Mouse (Mus musculus): ENCODE results near the gene Acot1. TPM values are rescaled to one million over a fixed set of nuclear protein-coding genes. Genes with fewer than 3 reads are reported as not detected.
"Not testable (repeated sequence)": the region's sequence is repeated elsewhere in the genome, so short reads cannot be mapped to it uniquely, and the experiment has no call there.

Gene Acot1
- polyA plus RNA-seq, 1 experiment from 2014 or later, result 35.0 TPM

GRCm38 (mm10) chr12:84023052-84023745, 13.9 kb downstream of the Acot1 start:
- DNase-seq (ENCODE audit: low read depth, low spot score) (no peak), ATAC-seq (no peak)
- in situ Hi-C loops (cut with MboI; ENCODE audit: low pct_unique_long_range_greater_than_20kb), result no loop called here
- no peak for TF ChIP-seq CTCF (IDR thresholded peaks at IDR 0.05)
- H3K27me3 ChIP-seq, result no peaks in the 10 kb centered on the region
- CTCF ChIA-PET, result no interaction called here
- POLR2A ChIA-PET, result interaction anchor here (0.9 kb wide), 1 partner anchor 29 kb away, joined by 3 read pairs; the partner anchor contains the start of gene Acot3

GRCm38 (mm10) chr12:84025888-84026287, 16.6 kb downstream of the Acot1 start:
- DNase-seq (ENCODE audit: low read depth, low spot score), result no peak
- ChIA-PET CTCF (no interaction called here), POLR2A (no interaction called here)
- no peak for ATAC-seq
- TF ChIP-seq CTCF (IDR thresholded peaks at IDR 0.05), result no peak
- H3K27me3 ChIP-seq, result no peaks in the 10 kb centered on the region
- in situ Hi-C loops (cut with MboI; ENCODE audit: low pct_unique_long_range_greater_than_20kb), result loop anchor here (5.0 kb wide), 1 partner anchor 54 kb away; no protein-coding TSS in a partner anchor

GRCm38 (mm10) chr12:84028328-84028727, 19.0 kb downstream of the Acot1 start:
- DNase-seq (ENCODE audit: low read depth, low spot score); ATAC-seq; H3K27me3 ChIP-seq; CTCF ChIA-PET: not testable (repeated sequence)
- POLR2A ChIA-PET, result interaction anchor here (1.0 kb wide), 1 partner anchor 154 kb away, joined by 3 read pairs; no protein-coding TSS in a partner anchor
- in situ Hi-C loops (cut with MboI; ENCODE audit: low pct_unique_long_range_greater_than_20kb), result loop anchor here (5.0 kb wide), 1 partner anchor 56 kb away; no protein-coding TSS in a partner anchor

- H3K27me3 ChIP-seq; DNase-seq (ENCODE audit: low read depth, low spot score); POLR2A ChIA-PET; ATAC-seq; CTCF ChIA-PET: not testable (repeated sequence)
- in situ Hi-C loops (cut with MboI; ENCODE audit: low pct_unique_long_range_greater_than_20kb), result loop anchor here (5.0 kb wide), 1 partner anchor 57 kb away; no protein-coding TSS in a partner anchor
Measured at GRCm38 (mm10) chr12:84029043-84029442, 19.8 kb downstream of the Acot1 start.

- H3K27me3 ChIP-seq, result no peaks in the 10 kb centered on the region
- DNase-seq (ENCODE audit: low read depth, low spot score), result peak; percentile 31
- ChIA-PET CTCF (interaction anchor here (0.7 to 2.2 kb wide), 10 partner anchors 9 to 161 kb away, joined by 3 to 15 read pairs (median 4); partner anchors contain the start of gene Acot2), POLR2A (interaction anchor here (1.0 kb wide), 2 partner anchors 43 to 102 kb away, joined by 3 read pairs; partner anchors contain the start of gene Acot2)
- peak; percentile 57 for ATAC-seq
- peak; percentile 79 for TF ChIP-seq CTCF (IDR thresholded peaks at IDR 0.05)
- in situ Hi-C loops (cut with MboI; ENCODE audit: low pct_unique_long_range_greater_than_20kb), result no loop called here
Measured at GRCm38 (mm10) chr12:84030659-84031332, 21.5 kb downstream of the Acot1 start.

GRCm38 (mm10) chr12:84032854-84033253, 23.6 kb downstream of the Acot1 start:
- CTCF ChIA-PET, result interaction anchor here (1.2 to 2.4 kb wide), 2 partner anchors 9 to 61 kb away, joined by 3 to 7 read pairs; no protein-coding TSS in a partner anchor
- POLR2A ChIA-PET, result no interaction called here
- in situ Hi-C loops (cut with MboI; ENCODE audit: low pct_unique_long_range_greater_than_20kb), result no loop called here
- no peak for DNase-seq (ENCODE audit: low read depth, low spot score)
- ATAC-seq, result no peak
- H3K27me3 ChIP-seq, result no peaks in the 10 kb centered on the region
- TF ChIP-seq CTCF (IDR thresholded peaks at IDR 0.05), result no peak

- DNase-seq (ENCODE audit: low read depth, low spot score); POLR2A ChIA-PET; H3K27me3 ChIP-seq; in situ Hi-C loops (cut with MboI; ENCODE audit: low pct_unique_long_range_greater_than_20kb); ATAC-seq: not testable (repeated sequence)
- CTCF ChIA-PET, result interaction anchor here (1.2 to 2.4 kb wide), 2 partner anchors 8 to 61 kb away, joined by 3 to 7 read pairs; no protein-coding TSS in a partner anchor
Measured at GRCm38 (mm10) chr12:84033302-84033701, 24.0 kb downstream of the Acot1 start.

GRCm38 (mm10) chr12:84034108-84034507, 24.8 kb downstream of the Acot1 start:
- ChIA-PET CTCF (interaction anchor here (2.4 kb wide), 1 partner anchor 62 kb away, joined by 7 read pairs; no protein-coding TSS in a partner anchor), POLR2A (no interaction called here)
- ATAC-seq, result no peak
- TF ChIP-seq CTCF (IDR thresholded peaks at IDR 0.05), result no peak
- no peak for DNase-seq (ENCODE audit: low read depth, low spot score)
- in situ Hi-C loops (cut with MboI; ENCODE audit: low pct_unique_long_range_greater_than_20kb), result no loop called here
- no peaks in the 10 kb centered on the region for H3K27me3 ChIP-seq

GRCm38 (mm10) chr12:84038241-84038640, 29.0 kb downstream of the Acot1 start, which contains the start of gene Acot4:
TSS of gene Acot4 (plus strand) at chr12:84038379.
- in situ Hi-C loops (cut with MboI; ENCODE audit: low pct_unique_long_range_greater_than_20kb); ATAC-seq; H3K27me3 ChIP-seq; POLR2A ChIA-PET; DNase-seq (ENCODE audit: low read depth, low spot score); CTCF ChIA-PET: not testable (repeated sequence)

- in situ Hi-C loops (cut with MboI; ENCODE audit: low pct_unique_long_range_greater_than_20kb); POLR2A ChIA-PET; H3K27me3 ChIP-seq; DNase-seq (ENCODE audit: low read depth, low spot score); ATAC-seq: not testable (repeated sequence)
- CTCF ChIA-PET, result interaction anchor here (1.2 to 1.8 kb wide), 2 partner anchors 7 to 67 kb away, joined by 3 to 4 read pairs; no protein-coding TSS in a partner anchor
Measured at GRCm38 (mm10) chr12:84038691-84039111, 29.4 kb downstream of the Acot1 start, which contains the start of gene Gm49366. TSS of gene Gm49366 (plus strand) at chr12:84038935.
